Mouse (Mus musculus) C2C12 (cell line): ENCODE measurements around the gene Fam171a2.

Source experiments
- CEBPB ChIP-seq: IDR thresholded peaks from one replicate; pipeline ENCODE4 v1.6.1; 2011; ENCODE audit warnings: low read depth, mild to moderate bottlenecking, control low read depth, moderate library complexity
- CTCF ChIP-seq: IDR thresholded peaks from one replicate; pipeline ENCODE4 v1.5.1; 2011; ENCODE audit not compliant: control insufficient read depth, insufficient read depth, insufficient read length
- MYOD1 ChIP-seq: IDR thresholded peaks from one replicate; pipeline ENCODE4 v1.6.1; 2011; ENCODE audit warnings: low read depth; ENCODE audit not compliant: control insufficient read depth, insufficient read length
- USF1 ChIP-seq: IDR thresholded peaks from one replicate; pipeline ENCODE4 v1.6.1; 2011; ENCODE audit warnings: low read depth, mild to moderate bottlenecking, control low read depth, moderate library complexity

- TF ChIP-seq MYOD1 (no peak), CTCF (no peak), CEBPB (no peak), USF1 (no peak)
These were observed 50.8 kb downstream of the Fam171a2 start for GRCm38 (mm10) chr11:102396671-102397141.
